10 mouse cellular contexts compared by ENCODE assay signal in genomic region chr9:65022580-65023135, GRCm38 (mm10). TPM values are rescaled to one million over a fixed set of nuclear protein-coding genes. Genes with fewer than 3 reads are reported as not detected.
DNase-seq lines count a peak whose midpoint lies in the region; ATAC-seq and TF ChIP-seq lines count a peak whose summit lies in the region.
"Had no signal": no experiment of that assay in that cellular context is flagged by ENCODE, and none has a peak within 500 bp of the region (broad histone marks: within the 10 kb centered on the region; RNA-seq: fewer than 3 reads in every experiment).

No protein-coding gene starts in this region.

- no peaks in the 10 kb centered on the region for H3K36me3 ChIP-seq in heart, embryonic 13.5 days

- TF ChIP-seq CTCF in brain, embryonic 14.5 days (IDR thresholded peaks at IDR 0.05; ENCODE audit: borderline replicate concordance, extremely low read depth, insufficient read depth, insufficient read length), result no peak

- H3K4me1 ChIP-seq in heart, embryonic 13.5 days, result peaks cover 44% of the 10 kb centered on the region

- H3K4me2 ChIP-seq in heart, embryonic 13.5 days, result peak overlapping the region; percentile 94; the same call in 1 of the 2 replicates

- H3K9ac ChIP-seq in heart, embryonic 13.5 days, result peak overlapping the region; percentile 98

- no peak for ATAC-seq in heart, embryonic 13.5 days (ENCODE audit: extremely low read depth, insufficient number of reproducible peaks, low FRiP score, low TSS enrichment)
- ATAC-seq in granulocyte monocyte progenitor cell, adult 5-6 weeks (replicated peaks; ENCODE audit: poor library complexity, severe bottlenecking), result no peak

- no peak overlapping the region for H3K4me3 ChIP-seq in heart, embryonic 13.5 days

- no peak for TF ChIP-seq POLR2A in brain, embryonic 14.5 days (IDR thresholded peaks at IDR 0.05; ENCODE audit: borderline replicate concordance, extremely low read depth, insufficient read depth, insufficient read length, poor library complexity, severe bottlenecking)

- H3K27me3 ChIP-seq in heart, embryonic 13.5 days (replicated peaks), result 0 out of 2 replicates have a peak, but pooled peaks cover 2% of the 10 kb centered on the region

- no peaks in the 10 kb centered on the region for H3K9me3 ChIP-seq in heart, embryonic 13.5 days

- no peak overlapping the region for H3K27ac ChIP-seq in heart, embryonic 13.5 days (replicated peaks)

- DNase-seq in heart, adult 9 months (ENCODE audit: low spot score in 2 of 2), result no peak
- DNase-seq in ovary, postnatal 36 days (ENCODE audit: low spot score), result peak; percentile 26
- no peak for DNase-seq in ovary, postnatal 14 days (ENCODE audit: low spot score)
- DNase-seq in brain, embryonic 14.5 days (ENCODE audit: low read depth), result peak; percentile 7
- peak; percentile 66 for DNase-seq in testis, postnatal 10 days (ENCODE audit: low spot score)
- no peak for DNase-seq in layer of hippocampus, postnatal 25 days (ENCODE audit: extremely low spot score in 1 of 2, low spot score in 1 of 2)
- DNase-seq: cerebellum, adult 2 months; right cerebral cortex, postnatal 25 days had no signal

- WGBS in heart, embryonic 13.5 days, result 60% methylated on average over 4 of the region's 4 CpGs

RNA-seq across cellular contexts. Expression of gene Hacd3, which starts 1.2 kb away (rescaled TPM):
- polyA plus RNA-seq in heart, embryonic 13.5 days (2015; fragmentation: Nextera tagmentation; extraction: Ambion mirVana), result 51.7 and 52.9 TPM in 2 replicates
- 113 and 117 TPM in 2 replicates for polyA plus RNA-seq in brain, embryonic 14.5 days (2012; rRNA removed)
- 26.9 and 30.3 TPM in 2 replicates for total RNA-seq in granulocyte monocyte progenitor cell, adult 5-6 weeks (2014; fragmentation: Nextera tagmentation)
- total RNA-seq in granulocyte monocyte progenitor cell, adult 5-6 weeks (2017), result 43.8 and 60.3 TPM in 2 replicates
- total RNA-seq in layer of hippocampus, postnatal 25 days (2021), result 100 to 1,000 TPM; 162 to 176 TPM

RNA-seq across cellular contexts. Expression of gene Dpp8, which starts 9.6 kb away (rescaled TPM):
- 26.1 and 28.0 TPM in 2 replicates for polyA plus RNA-seq in heart, embryonic 13.5 days (2015; fragmentation: Nextera tagmentation; extraction: Ambion mirVana)
- 51.3 and 58.3 TPM in 2 replicates for polyA plus RNA-seq in brain, embryonic 14.5 days (2012; rRNA removed)
- 78.6 and 82.8 TPM in 2 replicates for total RNA-seq in granulocyte monocyte progenitor cell, adult 5-6 weeks (2014; fragmentation: Nextera tagmentation)
- 86.4 and 93.8 TPM in 2 replicates for total RNA-seq in granulocyte monocyte progenitor cell, adult 5-6 weeks (2017)
- total RNA-seq in layer of hippocampus, postnatal 25 days (2021), result 100 to 1,000 TPM; 150 to 161 TPM

Comparison
In these comparisons a context has a peak if more than half of its experiments do, and no peak if none do; other contexts are left out.
1. DNase-seq: peak in ovary, postnatal 36 days (single experiment), brain, embryonic 14.5 days (single experiment) and testis, postnatal 10 days (single experiment); none in heart, adult 9 months (0 of 2), ovary, postnatal 14 days (single experiment) and layer of hippocampus, postnatal 25 days (0 of 2).